Mouse (Mus musculus) liver, embryonic 14.5 days (tissue): ENCODE results near the gene Kcnj6.

Experiments used
- CTCF ChIP-seq: IDR thresholded peaks from 2 replicates; pipeline ENCODE4 v1.5.1; 2016; ENCODE audit warnings: antibody characterized with exemption, low read depth, control low read depth
- EP300 ChIP-seq: IDR thresholded peaks from 2 replicates; pipeline ENCODE4 v1.6.1; 2016; ENCODE audit warnings: antibody characterized with exemption, low read depth

GRCm38 (mm10) chr16:94788165-94788564, 209.3 kb downstream of the Kcnj6 start:
- peak; percentile 86 for TF ChIP-seq CTCF
- TF ChIP-seq EP300 = no peak
